Mouse (Mus musculus): ENCODE results near the gene Them5. TPM values are rescaled to one million over a fixed set of nuclear protein-coding genes. Genes with fewer than 3 reads are reported as not detected.
A peak's percentile ranks its signal among the peaks of the same experiment; 100 is the strongest.

Them5 gene
- polyA plus RNA-seq, 1 experiment, result 0.06 TPM

DNA sequence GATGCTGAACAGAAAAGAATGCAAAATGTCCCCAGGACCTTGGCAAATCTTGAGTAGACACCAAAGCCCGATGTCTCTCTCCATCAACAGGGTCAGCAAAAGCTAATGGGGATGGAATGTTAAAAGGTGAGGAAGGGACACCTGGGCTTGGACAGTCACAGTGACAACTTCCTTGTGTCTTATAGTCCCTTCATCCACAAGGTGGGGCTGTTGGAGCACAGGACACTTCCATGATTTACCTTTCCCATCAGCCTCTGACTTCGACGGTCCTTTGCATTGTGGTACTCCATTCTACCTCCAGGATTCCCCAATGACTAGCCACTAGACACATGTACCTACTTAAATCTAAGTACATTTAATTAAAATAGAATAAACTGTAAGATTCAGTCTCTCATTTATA, 13.2 kb upstream of the Them5 start:
- no peak overlapping the region for H3K4me3 ChIP-seq (ENCODE audit: insufficient read depth, low read depth, low read length)
- TF ChIP-seq CTCF (conservative IDR thresholded peaks at IDR 0.05; ENCODE audit: insufficient read depth, insufficient read length, low read depth, low read length), result peak; percentile 62
- no peak for TF ChIP-seq POLR2A (IDR thresholded peaks at IDR 0.05; ENCODE audit: low read depth, low read length)
- WGBS, result 61% methylated on average over 3 of the region's 3 CpGs
- H3K27me3 ChIP-seq (replicated peaks; ENCODE audit: control insufficient read depth, insufficient read depth, low read length), result no peaks in the 10 kb centered on the region
- H3K36me3 ChIP-seq (ENCODE audit: control insufficient read depth, insufficient read depth, low read length), result peaks cover 2% of the 10 kb centered on the region
- DNase-seq, result peak; percentile 23
- H3K4me1 ChIP-seq (ENCODE audit: control insufficient read depth, insufficient read depth, low read length), result no peaks in the 10 kb centered on the region
- H3K27ac ChIP-seq (ENCODE audit: insufficient read depth, low read depth, low read length), result no peak overlapping the region

DNA sequence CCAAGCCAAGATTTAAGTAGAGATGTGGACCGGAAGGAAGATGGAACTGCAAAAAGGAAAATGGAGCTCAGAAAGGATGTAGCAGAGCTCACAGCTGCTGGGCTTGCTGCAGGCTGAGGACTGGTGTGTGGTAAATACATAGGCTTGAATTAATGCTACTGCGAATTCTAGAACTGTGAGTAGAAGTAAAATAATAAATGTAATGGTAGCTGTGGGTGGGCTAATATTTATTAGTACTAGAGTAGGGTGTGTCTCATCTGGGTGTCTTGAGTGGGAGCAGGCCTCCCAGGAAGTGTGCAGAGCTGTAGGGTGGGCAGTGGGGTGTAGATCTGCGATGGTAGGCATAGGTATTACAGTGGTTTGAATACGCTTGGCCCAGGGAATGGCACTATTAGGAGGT, 7.5 kb upstream of the Them5 start:
- no peak overlapping the region for H3K4me3 ChIP-seq (ENCODE audit: insufficient read depth, low read depth, low read length)
- no peak overlapping the region for H3K27ac ChIP-seq (ENCODE audit: insufficient read depth, low read depth, low read length)
- TF ChIP-seq POLR2A (IDR thresholded peaks at IDR 0.05; ENCODE audit: low read depth, low read length), result no peak
- TF ChIP-seq CTCF (conservative IDR thresholded peaks at IDR 0.05; ENCODE audit: insufficient read depth, insufficient read length, low read depth, low read length), result no peak
- no peaks in the 10 kb centered on the region for H3K4me1 ChIP-seq (ENCODE audit: control insufficient read depth, insufficient read depth, low read length)
- WGBS, result 96% methylated on average over 4 of the region's 4 CpGs
- DNase-seq, result no peak
- H3K27me3 ChIP-seq (replicated peaks; ENCODE audit: control insufficient read depth, insufficient read depth, low read length), result no peaks in the 10 kb centered on the region
- H3K36me3 ChIP-seq (ENCODE audit: control insufficient read depth, insufficient read depth, low read length), result no peaks in the 10 kb centered on the region; the same call in none of the 2 replicates

DNA sequence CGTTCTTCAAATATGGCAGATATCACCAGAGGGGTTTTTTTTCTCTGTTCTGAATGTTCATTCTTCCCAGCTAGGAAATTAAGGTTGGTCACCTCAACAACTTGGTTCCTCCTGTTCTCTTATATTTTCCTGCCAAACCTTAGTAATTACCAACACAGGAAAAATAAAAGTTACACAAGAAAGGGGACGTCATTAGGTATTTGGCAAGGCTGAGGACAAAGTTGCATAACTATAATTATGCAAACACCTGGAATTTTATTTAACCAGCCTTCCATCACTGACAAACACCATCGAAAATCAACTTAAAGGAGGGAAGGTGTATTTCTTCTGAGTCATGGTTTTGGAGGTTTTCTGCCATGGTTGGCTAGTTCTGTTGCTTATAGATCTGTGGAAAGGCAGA, 3.4 kb upstream of the Them5 start:
- Histone ChIP-seq H3K4me3 (ENCODE audit: insufficient read depth, low read depth, low read length) (no peak overlapping the region), H3K27ac (ENCODE audit: insufficient read depth, low read depth, low read length) (no peak overlapping the region), H3K27me3 (replicated peaks; ENCODE audit: control insufficient read depth, insufficient read depth, low read length) (no peaks in the 10 kb centered on the region), H3K36me3 (ENCODE audit: control insufficient read depth, insufficient read depth, low read length) (no peaks in the 10 kb centered on the region), H3K4me1 (ENCODE audit: control insufficient read depth, insufficient read depth, low read length) (no peaks in the 10 kb centered on the region)
- DNase-seq, result no peak
- TF ChIP-seq POLR2A (IDR thresholded peaks at IDR 0.05; ENCODE audit: low read depth, low read length) (no peak), CTCF (conservative IDR thresholded peaks at IDR 0.05; ENCODE audit: insufficient read depth, insufficient read length, low read depth, low read length) (no peak)
- WGBS, result 74% methylated on average over 3 of the region's 3 CpGs

DNA sequence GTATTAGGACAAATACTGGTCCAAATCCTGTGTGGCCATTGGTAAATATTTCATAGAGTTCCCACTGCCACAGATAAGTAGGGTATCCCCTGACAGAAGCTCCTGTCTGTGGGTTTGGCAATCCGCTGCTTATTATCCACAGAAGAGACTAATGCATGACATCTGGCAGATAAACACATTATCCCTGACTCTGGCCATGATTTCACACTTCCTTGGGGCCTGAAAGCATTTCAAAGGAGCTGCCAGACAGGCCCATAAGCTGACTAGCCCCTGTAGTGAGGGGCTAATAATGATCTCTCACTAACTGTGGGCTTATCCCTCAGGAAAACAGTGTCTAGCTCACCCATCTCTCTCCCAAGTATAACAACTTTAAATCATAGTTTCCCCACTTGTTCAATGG, 653 bp downstream of the Them5 start:
- H3K27ac ChIP-seq (ENCODE audit: insufficient read depth, low read depth, low read length), result no peak overlapping the region
- no peaks in the 10 kb centered on the region for H3K4me1 ChIP-seq (ENCODE audit: control insufficient read depth, insufficient read depth, low read length)
- WGBS, result 94% methylated on average over 1 of the region's 1 CpGs
- DNase-seq, result no peak
- no peak overlapping the region for H3K4me3 ChIP-seq (ENCODE audit: insufficient read depth, low read depth, low read length)
- TF ChIP-seq CTCF (conservative IDR thresholded peaks at IDR 0.05; ENCODE audit: insufficient read depth, insufficient read length, low read depth, low read length), result no peak
- no peak for TF ChIP-seq POLR2A (IDR thresholded peaks at IDR 0.05; ENCODE audit: low read depth, low read length)
- no peaks in the 10 kb centered on the region for H3K36me3 ChIP-seq (ENCODE audit: control insufficient read depth, insufficient read depth, low read length)
- H3K27me3 ChIP-seq (replicated peaks; ENCODE audit: control insufficient read depth, insufficient read depth, low read length), result no peaks in the 10 kb centered on the region

DNA sequence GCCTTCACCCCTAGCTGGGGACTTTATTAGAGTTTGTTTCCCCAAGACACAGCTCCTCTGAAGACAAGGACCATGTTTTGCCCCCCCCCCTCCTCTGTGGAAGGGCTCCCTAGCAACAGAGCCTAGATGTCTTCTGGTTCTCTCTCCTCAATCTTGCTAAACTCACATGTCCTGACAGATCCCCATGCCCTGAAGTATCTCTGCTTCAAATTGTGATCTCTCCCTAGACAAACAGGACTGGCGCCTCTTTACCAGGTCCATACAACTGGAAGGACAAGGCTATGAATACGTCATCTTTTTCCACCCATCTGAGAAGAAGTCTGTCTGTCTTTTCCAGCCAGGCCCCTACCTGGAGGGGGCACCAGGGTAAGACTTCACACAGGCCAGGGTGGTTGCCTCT, 2.3 kb downstream of the Them5 start:
- 96% methylated on average over 2 of the region's 2 CpGs for WGBS
- H3K4me1 ChIP-seq (ENCODE audit: control insufficient read depth, insufficient read depth, low read length), result no peaks in the 10 kb centered on the region
- no peak overlapping the region for H3K4me3 ChIP-seq (ENCODE audit: insufficient read depth, low read depth, low read length)
- TF ChIP-seq POLR2A (IDR thresholded peaks at IDR 0.05; ENCODE audit: low read depth, low read length), result no peak
- no peak for TF ChIP-seq CTCF (conservative IDR thresholded peaks at IDR 0.05; ENCODE audit: insufficient read depth, insufficient read length, low read depth, low read length)
- no peak overlapping the region for H3K27ac ChIP-seq (ENCODE audit: insufficient read depth, low read depth, low read length)
- DNase-seq, result no peak
- H3K27me3 ChIP-seq (replicated peaks; ENCODE audit: control insufficient read depth, insufficient read depth, low read length), result no peaks in the 10 kb centered on the region
- H3K36me3 ChIP-seq (ENCODE audit: control insufficient read depth, insufficient read depth, low read length), result no peaks in the 10 kb centered on the region

DNA sequence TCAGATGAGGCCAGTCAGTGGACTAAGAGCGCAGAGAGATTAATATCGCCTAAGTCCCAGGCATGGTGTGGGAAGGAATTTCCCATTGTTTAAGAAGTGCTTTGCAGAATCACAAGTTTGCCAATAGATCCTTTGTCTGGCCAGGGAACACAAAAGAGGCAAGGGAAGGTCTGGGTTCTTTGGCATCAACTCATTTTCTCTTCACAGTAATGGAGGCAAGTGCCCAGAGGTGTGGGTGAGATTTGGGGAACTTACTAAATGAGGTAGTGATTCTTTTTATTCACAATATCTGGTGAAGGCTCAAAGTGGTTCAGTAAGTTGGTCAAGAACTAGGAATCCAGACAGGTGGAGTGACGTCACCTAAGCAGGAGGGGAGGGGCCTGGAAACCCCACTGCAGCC, 3.0 kb downstream of the Them5 start:
- WGBS, result 79% methylated on average over 3 of the region's 3 CpGs
- DNase-seq, result no peak

DNA sequence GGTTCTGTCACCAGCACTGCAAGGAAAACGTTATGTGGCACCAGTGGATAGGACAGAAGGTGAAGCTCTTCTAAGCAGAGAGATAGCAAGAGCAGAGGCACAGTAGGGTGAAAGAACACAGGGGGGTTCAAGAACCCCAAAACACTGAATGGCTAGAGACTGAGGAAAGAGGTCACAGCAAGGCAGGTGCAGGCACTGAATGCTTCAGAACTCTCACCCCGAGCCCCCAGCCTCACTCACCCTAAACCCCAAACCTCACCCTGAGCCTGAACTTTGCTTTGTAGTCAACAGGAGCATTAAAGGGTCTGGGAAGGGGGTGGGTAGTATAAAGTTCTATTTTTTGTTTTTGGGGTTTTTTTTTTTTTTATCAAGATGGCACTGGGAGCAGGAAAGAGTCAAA, 6.2 kb downstream of the Them5 start:
- Histone ChIP-seq H3K4me1 (ENCODE audit: control insufficient read depth, insufficient read depth, low read length) (no peaks in the 10 kb centered on the region), H3K4me3 (ENCODE audit: insufficient read depth, low read depth, low read length) (no peak overlapping the region), H3K36me3 (ENCODE audit: control insufficient read depth, insufficient read depth, low read length) (no peaks in the 10 kb centered on the region), H3K27ac (ENCODE audit: insufficient read depth, low read depth, low read length) (no peak overlapping the region), H3K27me3 (replicated peaks; ENCODE audit: control insufficient read depth, insufficient read depth, low read length) (no peaks in the 10 kb centered on the region)
- TF ChIP-seq CTCF (conservative IDR thresholded peaks at IDR 0.05; ENCODE audit: insufficient read depth, insufficient read length, low read depth, low read length), result no peak
- no peak for TF ChIP-seq POLR2A (IDR thresholded peaks at IDR 0.05; ENCODE audit: low read depth, low read length)
- DNase-seq, result no peak
- WGBS, result 83% methylated on average over 2 of the region's 2 CpGs

More for the DNA sequence above, 3.0 kb downstream of the Them5 start:
- H3K4me3 ChIP-seq (ENCODE audit: insufficient read depth, low read depth, low read length), result no peak overlapping the region
- H3K36me3 ChIP-seq (ENCODE audit: control insufficient read depth, insufficient read depth, low read length), result no peaks in the 10 kb centered on the region
- H3K27ac ChIP-seq (ENCODE audit: insufficient read depth, low read depth, low read length), result no peak overlapping the region
- TF ChIP-seq CTCF (conservative IDR thresholded peaks at IDR 0.05; ENCODE audit: insufficient read depth, insufficient read length, low read depth, low read length) (no peak), POLR2A (IDR thresholded peaks at IDR 0.05; ENCODE audit: low read depth, low read length) (no peak)
- H3K27me3 ChIP-seq (replicated peaks; ENCODE audit: control insufficient read depth, insufficient read depth, low read length), result no peaks in the 10 kb centered on the region
- H3K4me1 ChIP-seq (ENCODE audit: control insufficient read depth, insufficient read depth, low read length), result no peaks in the 10 kb centered on the region

DNA sequence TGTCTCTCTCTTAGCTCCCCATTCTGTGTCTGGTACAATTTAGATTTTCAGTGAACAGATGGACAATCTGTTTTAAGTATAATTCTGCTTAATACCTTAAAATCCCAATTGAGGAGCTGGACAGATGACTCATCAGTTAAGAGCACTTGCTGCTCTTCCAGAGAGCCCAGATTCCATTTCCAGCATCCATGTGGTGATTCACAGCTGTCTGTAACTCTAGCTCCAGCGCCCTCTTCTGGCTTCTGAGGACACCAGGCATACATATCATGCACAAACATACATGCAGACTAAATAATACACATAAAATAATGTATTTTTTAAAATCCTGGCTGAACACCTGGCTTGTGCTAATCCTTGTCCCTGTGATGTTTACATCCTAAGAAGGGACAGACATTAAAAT, 18.9 kb downstream of the Them5 start:
- no peak overlapping the region for H3K27ac ChIP-seq (ENCODE audit: insufficient read depth, low read depth, low read length)
- peak; percentile 43 for DNase-seq
- H3K36me3 ChIP-seq (ENCODE audit: control insufficient read depth, insufficient read depth, low read length), result no peaks in the 10 kb centered on the region
- H3K4me1 ChIP-seq (ENCODE audit: control insufficient read depth, insufficient read depth, low read length), result no peaks in the 10 kb centered on the region
- H3K27me3 ChIP-seq (replicated peaks; ENCODE audit: control insufficient read depth, insufficient read depth, low read length), result no peaks in the 10 kb centered on the region
- WGBS, result 6% methylated on average over 1 of the region's 1 CpGs
- no peak overlapping the region for H3K4me3 ChIP-seq (ENCODE audit: insufficient read depth, low read depth, low read length)
- TF ChIP-seq CTCF (conservative IDR thresholded peaks at IDR 0.05; ENCODE audit: insufficient read depth, insufficient read length, low read depth, low read length) (peak; percentile 63), POLR2A (IDR thresholded peaks at IDR 0.05; ENCODE audit: low read depth, low read length) (no peak)
